Mouse (Mus musculus) embryo, embryonic 9.5 days (tissue): ENCODE results near the gene Cetn3.

ENCODE experiments used
- DNase-seq: peaks from one replicate; pipeline ENCODE4 v3.0.0-alpha.2; 2017; ENCODE audit errors: extremely low spot score

The Cetn3 gene

DNA sequence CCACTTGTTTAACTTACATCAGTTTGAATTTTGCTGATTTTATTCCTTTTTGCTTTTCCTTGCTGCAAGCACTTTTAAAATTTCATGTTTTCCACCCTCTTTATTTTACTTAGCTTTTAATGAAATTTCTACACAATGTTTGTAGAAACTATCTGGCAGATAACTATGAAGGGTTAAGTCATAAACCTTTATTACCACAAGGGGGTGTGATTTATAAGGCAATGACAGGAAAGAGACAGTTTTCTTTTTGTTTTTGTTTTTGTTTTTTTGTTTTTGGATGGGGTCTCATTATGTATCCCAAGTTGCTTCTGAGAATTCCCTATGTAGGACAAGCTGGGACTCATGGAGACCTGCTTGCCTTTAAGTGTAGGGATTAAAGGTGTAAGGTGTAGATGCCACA is 39.9 kb downstream of the Cetn3 start:
- no peak for DNase-seq

GRCm38 (mm10) chr13:81824576-81825330 is 41.9 kb downstream of the Cetn3 start:
- no peak for DNase-seq

- DNase-seq = no peak
Observed at GRCm38 (mm10) chr13:81828486-81828885, 45.6 kb downstream of the Cetn3 start.

- DNase-seq = no peak
Observed at GRCm38 (mm10) chr13:81831838-81832237, 49.0 kb downstream of the Cetn3 start.

DNA sequence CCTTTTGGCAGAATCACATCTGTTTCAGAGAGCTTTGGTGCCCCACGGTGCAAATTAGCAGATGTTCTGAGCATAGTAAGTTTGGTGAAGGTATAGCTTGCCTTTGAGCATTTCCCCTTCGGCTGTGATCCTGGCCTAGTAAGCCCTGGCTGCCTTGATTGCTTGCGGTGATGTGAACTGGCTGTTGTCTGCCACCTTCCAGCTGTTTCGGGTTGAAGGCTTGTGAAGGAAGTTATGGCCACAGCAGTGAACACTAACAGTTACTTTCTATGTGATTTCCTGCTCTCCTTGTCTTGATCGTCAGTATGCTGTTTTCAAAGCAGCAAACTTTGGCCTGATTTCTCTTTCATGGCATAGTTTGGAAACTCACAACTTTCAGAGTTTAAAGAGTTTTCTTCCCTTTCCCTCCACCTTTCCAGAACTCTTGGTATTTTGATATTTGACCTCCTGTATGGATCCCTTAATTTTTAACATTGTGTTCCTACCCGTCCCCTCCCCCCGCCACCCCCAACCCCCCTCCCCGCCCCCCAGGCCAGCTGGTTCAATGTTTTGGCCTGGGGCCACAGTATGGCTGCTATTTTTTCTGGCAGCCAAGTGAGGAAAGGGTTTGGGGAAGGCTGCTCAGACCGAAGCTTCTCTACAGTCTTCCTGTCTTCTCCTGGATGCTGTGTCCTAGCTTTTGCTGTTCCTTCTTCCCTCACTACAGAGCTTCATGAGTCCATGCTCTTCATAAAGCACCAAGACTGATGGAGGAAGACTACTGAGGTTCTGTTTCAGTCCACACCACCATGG is 53.7 kb downstream of the Cetn3 start:
- no peak for DNase-seq

DNA sequence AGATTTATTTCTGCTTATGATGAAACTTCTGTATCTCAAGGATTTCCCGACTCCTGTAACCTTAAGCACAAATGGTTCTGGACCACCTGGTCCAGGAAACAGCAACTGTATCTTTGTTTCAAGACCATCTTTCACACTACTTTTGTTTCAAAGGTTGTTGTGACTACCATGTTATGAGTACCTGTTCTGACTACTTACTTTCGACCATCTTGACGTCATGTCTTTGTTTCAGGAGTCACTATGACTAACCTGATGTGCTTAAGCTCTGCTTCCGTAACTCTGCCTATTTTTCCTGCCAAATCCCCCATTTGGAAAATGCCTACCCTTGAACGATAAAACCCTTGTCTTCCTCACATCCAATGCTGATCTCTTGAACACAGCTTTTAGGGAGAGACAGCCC is 55.1 kb downstream of the Cetn3 start:
- no peak for DNase-seq

GRCm38 (mm10) chr13:81838948-81839347 is 56.1 kb downstream of the Cetn3 start:
- no peak for DNase-seq

DNA sequence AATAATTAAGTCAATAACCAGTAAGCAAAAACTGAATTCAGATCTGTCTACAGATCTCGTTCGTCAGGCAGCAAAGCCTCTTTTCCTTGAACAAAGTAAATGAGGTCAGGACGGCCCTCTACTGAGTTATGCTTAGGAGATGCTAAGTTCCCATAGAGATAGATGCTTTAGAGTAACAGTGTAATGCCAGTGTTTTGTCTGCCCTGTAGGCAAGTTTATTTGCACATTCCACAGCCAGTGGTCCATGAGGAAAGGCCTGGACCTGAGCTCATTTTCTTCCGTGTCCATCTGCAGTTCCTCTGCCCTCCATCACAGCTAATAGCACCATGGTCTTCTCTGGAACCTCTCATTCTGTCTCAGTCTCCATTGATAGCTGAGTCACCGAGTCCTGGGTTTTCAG is 57.4 kb downstream of the Cetn3 start:
- DNase-seq = no peak

- DNase-seq = no peak
Observed at GRCm38 (mm10) chr13:81840646-81841045, 57.8 kb downstream of the Cetn3 start.

DNA sequence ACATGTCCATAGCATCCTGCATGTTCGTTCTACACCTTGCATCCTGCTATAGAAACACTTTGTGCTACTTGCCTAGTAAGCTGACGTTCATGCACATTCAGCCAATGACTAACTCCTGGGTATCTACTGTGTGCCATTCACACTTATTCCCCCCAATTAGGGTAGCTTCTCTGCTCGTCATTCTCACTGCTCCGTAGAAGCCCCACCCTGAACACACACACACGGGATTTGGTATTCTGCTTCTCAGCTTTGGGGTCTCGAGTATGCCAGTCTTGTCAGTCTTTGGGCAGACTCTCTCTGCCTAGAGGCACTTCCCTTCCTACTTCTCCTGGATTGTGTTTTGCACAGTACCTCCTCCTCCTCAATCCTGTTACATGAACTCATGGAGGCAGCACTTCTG is 59.4 kb downstream of the Cetn3 start:
- DNase-seq = no peak
